ENCODE assay signal across 17 mouse cellular contexts in genomic region chr14:73996229-73996628, GRCm38 (mm10).
"Had no signal": no experiment of that assay in that cellular context is flagged by ENCODE, and none has a peak within 500 bp of the region (broad histone marks: within the 10 kb centered on the region; RNA-seq: fewer than 3 reads in every experiment).

No protein-coding gene starts in this region.

- ATAC-seq: intestine, embryonic 16.5 days; liver, postnatal 0 days; midbrain, embryonic 13.5 days had no signal

- H3K36me3 ChIP-seq: limb, embryonic 12.5 days; limb, embryonic 15.5 days; lung, embryonic 15.5 days; midbrain, embryonic 10.5 days; midbrain, embryonic 13.5 days had no signal

- H3K9ac ChIP-seq: limb, embryonic 12.5 days; limb, embryonic 15.5 days; liver, embryonic 14.5 days; liver, postnatal 0 days; lung, embryonic 15.5 days; midbrain, embryonic 13.5 days had no signal

- H3K9me3 ChIP-seq: limb, embryonic 12.5 days; limb, embryonic 15.5 days; lung, embryonic 15.5 days; midbrain, embryonic 10.5 days; midbrain, embryonic 13.5 days had no signal

- DNase-seq: kidney, adult 18-20 months; kidney, adult 9 months; kidney, postnatal 25 days; left cerebral cortex, postnatal 4 days; liver, postnatal 0 days; thymus, adult 18-20 months; thymus, postnatal 36 days had no signal

- H3K4me1 ChIP-seq: limb, embryonic 12.5 days; limb, embryonic 15.5 days; lung, embryonic 15.5 days; midbrain, embryonic 10.5 days; midbrain, embryonic 13.5 days had no signal

- H3K4me3 ChIP-seq: limb, embryonic 12.5 days; limb, embryonic 15.5 days; lung, embryonic 15.5 days; megakaryocyte, embryonic 14.5 days; midbrain, embryonic 10.5 days; midbrain, embryonic 13.5 days had no signal

- H3K4me2 ChIP-seq: limb, embryonic 12.5 days; limb, embryonic 15.5 days; liver, embryonic 11.5 days; lung, embryonic 15.5 days; midbrain, embryonic 13.5 days had no signal

- H3K27ac ChIP-seq: kidney, postnatal 0 days; limb, embryonic 12.5 days; limb, embryonic 15.5 days; liver, embryonic 14.5 days; lung, embryonic 15.5 days; midbrain, embryonic 10.5 days; midbrain, embryonic 13.5 days had no signal

- H3K27me3 ChIP-seq: limb, embryonic 12.5 days; limb, embryonic 15.5 days; lung, embryonic 15.5 days; megakaryocyte, embryonic 14.5 days; midbrain, embryonic 13.5 days had no signal
